Mouse (Mus musculus): Measurements from ENCODE around the gene Ubr1.

DNA sequence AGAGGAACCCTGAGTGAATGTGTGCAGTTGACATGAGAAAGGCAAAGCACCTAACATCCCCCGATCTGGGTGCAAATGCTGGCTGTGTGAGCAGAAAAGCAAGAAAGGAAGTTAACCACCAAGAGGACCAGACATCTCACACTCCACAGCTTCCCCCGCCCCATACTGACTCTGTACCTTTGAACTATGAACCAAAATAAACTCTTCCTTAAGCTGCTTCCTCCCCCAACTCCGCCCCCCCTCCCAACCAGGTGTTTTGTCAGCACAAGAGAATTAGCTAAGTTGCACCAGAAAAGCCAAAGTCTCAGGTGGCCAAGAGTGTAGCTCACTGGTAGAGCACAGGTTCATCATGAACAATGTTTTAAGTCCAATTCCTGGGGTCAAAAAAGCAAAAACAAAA lies 117.4 kb downstream of the Ubr1 start:
- TF ChIP-seq CTCF (IDR thresholded peaks at IDR 0.05; ENCODE audit: control insufficient read depth, insufficient read depth, low read length) (no peak), POLR2A (IDR thresholded peaks at IDR 0.05; ENCODE audit: borderline replicate concordance, control insufficient read depth, low read depth, low read length) (no peak)

Measured in bone marrow, adult 2 months (tissue).